Mouse (Mus musculus) adrenal gland, postnatal 36 days (tissue): ENCODE measurements around the gene Gm20532. TPM values are rescaled to one million over a fixed set of nuclear protein-coding genes. Genes with fewer than 3 reads are reported as not detected.

Experiments
- DNase-seq, 2 experiments: peaks; one replicate each; pipeline ENCODE4 v3.0.0; 2021; ENCODE audit warnings: mixed read lengths in 1 of 2
- long read RNA-seq, 2 experiments: library from polyadenylated mRNA; stranded (forward); transcript quantifications; one replicate each; pipeline ENCODE4 v2.0.0; 2021; ENCODE audit warnings: borderline sequencing depth in 2 of 2
- total RNA-seq, 2 experiments: library from RNA; stranded (reverse); gene quantifications; 2 replicates each; pipeline ENCODE4 v1.2.3; 2021

Gm20532 gene
- not detected for total RNA-seq
- long read RNA-seq, experiment 1, partial matches to known transcripts, result 0 of 3 reads
- long read RNA-seq, experiment 1, other reads (novel, unspliced or antisense), result 3 of 3 reads
- long read RNA-seq, experiment 2, partial matches to known transcripts, result 0 of 2 reads
- long read RNA-seq, experiment 2, other reads (novel, unspliced or antisense), result 2 of 2 reads

GRCm38 (mm10) chr2:26586294-26587043 is at the start of gene Gm20532:
Gm20532 (plus strand) TSS chr2:26586639.
- peak; percentile 74 to 81 for DNase-seq

- no peak for DNase-seq
Measured at GRCm38 (mm10) chr2:26539516-26539915, 46.9 kb upstream of the Gm20532 start.

- no peak for DNase-seq
Measured at GRCm38 (mm10) chr2:26540721-26541120, 45.7 kb upstream of the Gm20532 start.

DNA sequence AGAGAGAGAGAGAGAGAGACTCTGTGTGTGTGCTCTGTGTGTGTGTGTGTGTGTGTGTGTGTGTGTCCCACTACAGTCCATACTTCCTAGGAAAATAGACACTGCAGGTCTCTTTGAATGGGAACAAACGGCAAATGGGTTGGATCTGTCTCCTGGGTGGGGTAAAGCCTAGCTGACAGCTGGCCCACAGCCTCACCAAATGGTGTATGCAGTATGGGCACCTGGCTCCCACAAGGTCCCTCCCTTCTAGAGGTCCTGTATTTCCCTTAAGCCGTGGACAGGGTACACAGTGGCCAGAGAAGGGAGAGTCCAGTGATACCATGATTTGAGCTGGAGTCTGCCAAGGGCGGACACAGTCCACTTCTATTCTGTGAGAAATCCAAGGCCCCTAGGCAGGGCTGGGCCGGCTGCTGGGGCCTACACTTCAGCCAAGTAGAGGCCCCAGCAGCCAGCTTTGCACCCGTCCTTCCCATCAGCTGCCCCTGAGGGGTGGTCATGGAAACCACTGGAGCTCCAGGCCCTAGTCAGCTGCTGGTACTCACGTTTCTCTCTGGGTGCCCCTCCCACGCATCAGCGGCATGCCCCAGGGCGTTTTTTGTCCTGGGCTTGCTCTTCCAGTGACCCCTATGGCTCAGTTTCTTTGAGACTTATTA is 45.1 kb upstream of the Gm20532 start:
- DNase-seq, result no peak

DNA sequence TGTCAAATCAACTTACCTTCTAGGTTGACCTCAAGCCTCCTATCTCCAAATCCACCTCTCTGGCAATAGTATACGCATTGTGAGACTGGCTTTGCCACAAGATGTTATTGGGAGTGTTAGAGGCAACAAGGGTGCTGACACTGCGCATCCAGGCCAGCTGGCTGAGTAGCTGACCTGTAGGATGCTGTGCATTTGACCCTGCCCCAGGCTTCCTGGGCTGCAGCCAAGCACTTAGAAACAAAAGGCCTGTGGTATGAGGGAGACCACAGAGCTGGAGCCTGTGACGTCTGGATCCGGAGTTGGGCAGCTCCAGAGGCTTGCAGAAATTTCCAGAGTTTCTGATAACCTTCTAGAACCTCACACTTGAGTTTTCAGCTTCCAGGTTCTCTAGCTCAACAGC is 43.3 kb upstream of the Gm20532 start:
- DNase-seq, result peak; percentile 28 to 58

DNA sequence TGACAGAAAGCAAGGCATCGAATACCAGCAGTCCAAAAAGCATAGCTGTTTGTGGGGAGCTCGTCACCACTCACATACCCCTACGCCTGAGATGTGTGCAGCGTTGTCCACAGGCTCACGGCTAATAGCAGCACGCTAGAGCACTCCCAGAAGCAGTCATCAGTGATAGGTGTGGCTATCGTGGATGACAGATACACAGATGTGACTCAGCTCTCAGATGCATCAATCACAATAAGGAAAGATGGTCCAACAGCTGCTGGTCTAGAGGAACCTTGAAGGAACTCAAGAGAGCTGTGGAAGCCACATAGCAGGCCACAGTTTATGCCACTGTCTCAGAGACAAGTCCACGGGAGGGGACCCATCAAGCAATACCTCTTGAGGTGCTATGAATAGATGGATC is 42.7 kb upstream of the Gm20532 start:
- DNase-seq, result peak; percentile 54 to 58

DNA sequence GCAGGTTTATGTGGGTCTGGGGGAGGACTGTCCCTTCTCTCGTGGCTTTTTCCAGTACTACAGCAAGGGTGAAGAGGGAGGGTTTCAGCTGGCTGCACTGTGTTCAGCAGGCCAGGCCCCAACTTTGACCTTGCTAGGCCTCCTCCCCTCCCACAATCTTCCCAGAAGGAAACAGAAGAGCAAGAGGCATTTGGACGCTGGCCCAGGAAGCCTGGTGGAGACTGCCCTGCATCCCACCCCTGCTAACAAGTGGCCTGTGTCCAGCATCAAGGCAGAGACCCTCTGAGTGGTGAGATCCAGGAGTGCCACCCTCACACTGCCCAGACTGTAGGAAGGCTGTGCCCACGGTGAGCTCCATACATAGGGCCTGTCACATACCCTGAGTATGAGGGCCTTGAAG is 42.2 kb upstream of the Gm20532 start:
- peak; percentile 65 to 73 for DNase-seq

GRCm38 (mm10) chr2:26547481-26547880 is 39.0 kb upstream of the Gm20532 start:
- no peak for DNase-seq

- DNase-seq, result peak; percentile 36 to 54
Measured at GRCm38 (mm10) chr2:26549801-26550200, 36.6 kb upstream of the Gm20532 start.

DNA sequence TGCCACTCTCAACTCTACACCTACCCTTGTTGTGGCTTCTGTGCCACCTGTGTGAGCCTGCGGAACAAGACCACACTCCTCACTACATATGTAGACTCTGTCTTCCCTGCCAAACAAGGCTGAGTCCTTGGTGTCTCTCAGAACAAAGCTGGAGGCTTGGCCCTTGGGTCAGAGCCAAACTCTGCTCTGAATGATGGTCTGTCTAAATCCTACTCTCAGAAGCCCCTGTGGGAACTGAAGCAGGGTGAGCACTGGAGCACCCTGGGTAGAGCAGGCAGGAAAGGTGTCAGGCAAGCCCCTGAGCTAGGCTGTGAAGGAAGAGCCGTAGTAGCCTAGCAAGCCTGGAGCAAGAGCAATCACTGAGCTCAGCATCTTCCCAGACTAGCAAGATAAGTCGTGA is 36.2 kb upstream of the Gm20532 start:
- DNase-seq, result peak; percentile 50 to 63

DNA sequence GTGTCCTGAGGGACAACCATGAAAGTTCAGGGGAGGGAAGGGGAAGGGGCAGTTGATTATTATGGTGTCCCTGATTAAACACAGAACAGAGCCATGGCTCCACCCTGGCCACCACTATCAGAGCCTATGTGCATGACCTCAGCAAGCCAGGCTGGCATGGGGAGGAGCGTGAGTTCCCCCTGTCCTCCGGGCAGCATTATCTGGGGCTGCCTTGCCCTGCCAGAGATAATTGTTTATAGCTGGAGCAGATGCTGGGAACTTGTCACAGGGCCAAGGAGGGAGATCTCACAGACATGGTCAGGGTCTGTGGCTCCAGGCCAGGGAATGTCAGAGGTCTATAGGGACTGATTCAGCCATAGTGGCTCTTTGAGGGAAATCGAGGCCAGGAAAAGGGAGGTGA is 35.7 kb upstream of the Gm20532 start:
- no peak for DNase-seq

- DNase-seq, result no peak
Measured at GRCm38 (mm10) chr2:26551446-26551845, 35.0 kb upstream of the Gm20532 start.

DNA sequence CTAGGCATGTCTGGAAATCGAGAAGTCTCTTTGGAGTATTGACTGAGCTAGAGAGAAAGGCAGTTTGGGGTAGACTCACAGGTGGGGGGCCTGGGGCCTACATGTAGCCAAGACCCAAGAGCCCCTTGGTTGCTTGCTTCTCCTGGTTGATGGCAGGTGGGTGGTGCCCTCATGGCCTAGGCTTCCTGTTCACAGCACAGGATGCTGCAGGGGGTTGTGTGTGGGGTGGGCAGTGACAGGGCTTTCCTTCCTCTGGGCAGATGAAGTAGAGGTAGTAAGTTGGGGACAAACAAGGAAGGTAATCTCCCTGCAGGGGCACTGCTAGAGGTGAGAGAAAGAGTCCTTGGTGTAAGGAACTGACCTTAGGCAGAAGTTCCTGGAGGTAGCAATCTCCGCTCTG is 34.4 kb upstream of the Gm20532 start:
- no peak for DNase-seq

- DNase-seq, result no peak
Measured at GRCm38 (mm10) chr2:26553904-26554303, 32.5 kb upstream of the Gm20532 start.

DNA sequence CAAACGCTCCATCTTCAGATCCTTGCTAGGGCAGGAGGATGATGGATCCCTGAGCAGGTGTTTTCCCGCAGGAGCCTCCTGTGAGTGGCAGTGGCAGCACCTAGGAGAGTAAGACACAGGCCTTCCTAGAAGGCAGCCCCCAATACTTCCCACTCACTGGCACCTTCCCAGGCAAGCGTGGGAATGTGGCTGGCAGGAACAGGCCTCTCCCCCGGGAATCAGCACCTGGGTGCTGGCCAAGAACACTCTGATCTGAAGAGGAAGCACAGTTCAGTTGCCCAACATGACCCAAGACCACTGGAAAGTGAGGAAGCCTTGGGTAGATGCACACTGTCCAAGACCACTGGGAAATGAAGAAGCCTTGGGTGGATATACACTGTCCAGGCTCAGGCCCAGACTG is 31.4 kb upstream of the Gm20532 start:
- DNase-seq, result peak; percentile 46 to 74

- DNase-seq, result no peak
Measured at GRCm38 (mm10) chr2:26556535-26556993, 29.9 kb upstream of the Gm20532 start.

DNA sequence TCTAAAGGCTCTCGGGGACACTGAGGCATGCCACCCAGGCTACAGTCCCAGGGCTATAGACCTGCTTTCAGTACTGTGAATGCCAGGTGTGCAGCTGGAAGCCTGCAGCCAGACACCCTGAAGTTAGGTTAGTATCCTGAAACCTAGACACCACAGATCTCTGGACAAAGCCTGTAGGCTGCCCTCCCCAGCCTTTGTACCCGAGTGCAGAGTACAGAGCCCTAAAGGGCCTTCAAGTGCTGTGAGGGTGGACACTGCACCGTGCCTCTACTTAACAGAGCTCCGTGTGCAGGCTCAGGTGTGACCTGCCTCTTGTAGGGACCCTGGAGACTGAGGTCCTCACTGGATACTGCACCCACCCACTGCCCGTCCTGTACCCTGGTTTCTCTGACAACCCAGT is 25.9 kb upstream of the Gm20532 start:
- no peak for DNase-seq

DNA sequence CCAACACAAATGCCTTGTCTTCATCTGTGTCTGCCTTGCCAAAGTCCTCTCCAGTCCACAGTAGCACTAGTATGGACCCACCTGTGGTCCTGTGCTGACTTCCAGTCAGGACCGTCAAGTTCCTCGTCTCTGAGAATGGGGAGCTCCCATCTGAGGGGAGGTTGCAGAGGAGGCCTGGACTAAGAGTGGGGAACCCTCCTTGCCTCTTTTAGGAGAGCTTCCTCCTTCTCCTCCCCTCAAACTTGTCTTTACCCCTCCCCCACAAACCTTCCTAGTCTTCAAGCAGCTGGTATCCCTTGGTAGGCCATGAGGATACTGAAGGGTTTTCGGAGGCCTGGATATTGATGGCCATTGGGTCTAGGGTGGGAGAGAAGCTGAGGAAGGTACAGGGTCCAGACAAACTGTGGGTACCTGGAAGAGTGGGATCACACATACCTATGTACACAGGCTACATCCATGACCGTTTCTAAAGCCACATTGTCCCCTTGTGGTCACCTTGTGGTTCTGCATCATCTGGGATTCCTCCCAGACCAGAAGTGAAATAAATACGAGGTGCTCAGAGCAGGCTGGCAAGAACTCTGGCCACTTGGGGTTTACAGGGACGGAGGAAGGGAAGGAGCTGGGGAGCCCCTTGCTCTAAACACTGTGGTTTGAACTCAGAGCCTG is 25.0 kb upstream of the Gm20532 start:
- DNase-seq, result peak; percentile 38 to 43

DNA sequence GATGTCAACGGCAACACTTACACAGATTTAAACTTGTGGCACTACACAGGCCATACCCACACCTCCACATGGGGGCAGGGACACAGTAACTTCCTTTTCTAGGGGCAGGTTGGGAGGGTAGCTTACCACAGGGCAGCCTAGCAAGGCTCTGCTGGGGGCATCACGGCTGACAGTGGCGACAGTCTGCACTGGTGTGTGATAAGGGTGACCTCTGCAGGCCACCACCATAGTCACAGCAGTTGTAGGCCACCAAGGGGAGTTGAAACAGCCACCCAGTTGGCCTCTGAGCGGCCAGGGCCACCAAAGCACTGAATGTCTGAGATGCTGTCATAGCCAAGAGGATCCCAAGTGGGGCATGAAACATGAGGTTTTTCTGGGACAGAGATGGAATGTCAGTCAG is 20.2 kb upstream of the Gm20532 start:
- DNase-seq, result peak; percentile 52 to 71

- DNase-seq, result peak in 1 of 2 experiments; percentile 51
Measured at GRCm38 (mm10) chr2:26570034-26570433, 16.4 kb upstream of the Gm20532 start.

- DNase-seq, result no peak
Measured at GRCm38 (mm10) chr2:26571400-26571799, 15.0 kb upstream of the Gm20532 start.

DNA sequence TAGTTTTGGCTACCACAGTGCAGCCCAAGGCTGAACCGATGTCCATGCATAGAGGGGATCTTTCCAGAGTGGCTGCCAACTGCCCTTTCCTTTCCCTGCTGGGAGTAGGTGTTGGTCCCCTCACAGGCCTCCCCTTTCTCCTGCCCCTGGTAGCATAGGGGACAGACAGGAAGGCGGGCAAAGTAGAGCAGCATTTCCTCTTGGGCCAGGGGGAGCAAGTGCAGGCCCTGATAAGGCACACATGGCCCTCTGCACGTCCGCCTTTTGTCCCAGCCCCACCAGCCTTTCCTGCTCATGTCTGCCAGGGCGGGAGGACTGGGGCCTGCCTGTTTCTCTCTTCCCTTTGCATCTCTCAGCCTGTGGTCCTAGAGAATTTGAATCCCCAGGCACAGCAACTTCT is 14.6 kb upstream of the Gm20532 start:
- peak in 1 of 2 experiments; percentile 66 for DNase-seq

DNA sequence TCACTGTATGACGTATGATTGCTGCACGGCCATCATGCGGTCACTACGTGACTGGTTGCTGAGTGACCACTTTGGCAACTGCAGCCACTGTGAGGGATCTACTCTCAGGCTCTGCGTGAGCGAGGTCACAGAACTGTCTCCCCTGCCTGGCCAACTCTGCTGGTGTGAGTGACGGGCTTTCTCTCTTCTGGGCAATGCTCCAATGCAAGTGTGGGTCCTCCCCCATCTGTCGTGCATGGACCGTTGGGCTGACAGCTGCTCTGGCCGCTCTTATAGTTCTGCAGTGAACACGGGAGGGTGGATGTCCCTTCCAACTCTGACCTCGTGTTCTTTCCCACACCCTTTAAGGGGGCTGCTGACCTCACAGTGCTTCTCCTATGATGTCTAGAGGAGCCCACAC is 13.0 kb upstream of the Gm20532 start:
- DNase-seq, result peak; percentile 56 to 64
